Mouse (Mus musculus) limb, embryonic 12.5 days (tissue): ENCODE data around the gene C1qc. TPM values are rescaled to one million over a fixed set of nuclear protein-coding genes. Genes with fewer than 3 reads are reported as not detected.

ENCODE experiments used
- ATAC-seq: fragments of 200-750 bp; cut with Nextera tagmentation; 2 replicates; pipeline ENCODE4 v1.8.0; 2017; ENCODE audit warnings: low read depth, moderate TSS enrichment; ENCODE audit not compliant: insufficient number of reproducible peaks, insufficient read depth, low FRiP score, low TSS enrichment
- H3K27ac ChIP-seq: fragments of 300-500 bp; sonication (generic); 2 replicates; pipeline ENCODE4 v1.5.1; 2016; ENCODE audit warnings: mild to moderate bottlenecking, moderate library complexity
- H3K27me3 ChIP-seq: fragments of 300-500 bp; sonication (generic); 2 replicates; pipeline ENCODE4 v1.6.1; 2016; ENCODE audit warnings: mild to moderate bottlenecking, moderate library complexity
- H3K36me3 ChIP-seq: fragments of 300-500 bp; sonication (generic); 2 replicates; pipeline ENCODE4 v1.6.1; 2016; ENCODE audit warnings: mild to moderate bottlenecking, moderate library complexity
- H3K4me1 ChIP-seq: fragments of 300-500 bp; sonication (generic); replicated peaks from 2 replicates; pipeline ENCODE4 v1.6.1; 2016
- H3K4me2 ChIP-seq: fragments of 300-500 bp; sonication (generic); 2 replicates; pipeline ENCODE4 v1.6.1; 2016; ENCODE audit warnings: mild to moderate bottlenecking, moderate library complexity
- H3K4me3 ChIP-seq: fragments of 300-500 bp; sonication (generic); replicated peaks from 2 replicates; pipeline ENCODE4 v1.5.1; 2016; ENCODE audit warnings: mild to moderate bottlenecking
- H3K9ac ChIP-seq: fragments of 300-500 bp; sonication (generic); replicated peaks from 2 replicates; pipeline ENCODE4 v1.6.1; 2016; ENCODE audit warnings: mild to moderate bottlenecking, moderate library complexity
- H3K9me3 ChIP-seq: fragments of 300-500 bp; sonication (generic); 2 replicates; pipeline ENCODE4 v1.6.1; 2016; ENCODE audit warnings: mild to moderate bottlenecking, moderate library complexity
- WGBS: fragments of 180-500 bp; shearing (Covaris S2); methylation state at CpG from one replicate; pipeline ENCODE4 v1.1.7; 2016; 5-methylcytosine and 5-hydroxymethylcytosine counted together
- polyA plus RNA-seq: library from polyadenylated mRNA; unstranded; fragments of >200 nt; fragmentation: Nextera tagmentation; extraction: Ambion mirVana; gene quantifications from 2 replicates; pipeline ENCODE4 v1.2.1, GENCODE M21; 2016

Gene C1qc
- polyA plus RNA-seq, 1 experiment from 2014 or later: 11.9 TPM

DNA sequence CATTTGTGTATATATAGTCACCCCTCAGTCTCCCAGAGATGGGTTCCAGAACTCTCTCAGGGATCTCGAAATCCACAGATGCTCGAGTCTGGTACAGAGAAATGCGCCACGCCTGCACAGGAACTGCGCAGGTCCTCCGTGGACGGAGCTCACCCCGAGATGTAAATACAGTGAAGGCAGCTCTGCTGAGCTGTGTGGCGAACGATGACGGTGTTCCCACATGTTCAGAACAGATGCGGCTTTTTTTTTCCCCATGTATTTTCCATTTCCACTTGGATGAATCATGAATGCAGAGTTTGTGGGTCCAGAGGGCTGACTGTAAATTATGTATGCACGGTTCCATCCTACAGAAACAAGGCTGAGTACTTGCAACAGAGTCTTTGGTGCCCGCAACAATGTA, 17.9 kb downstream of the C1qc start:
- no peak for ATAC-seq
- no peaks in the 10 kb centered on the region for H3K9me3 ChIP-seq
- H3K9ac ChIP-seq: no peak overlapping the region
- no peak overlapping the region for H3K4me3 ChIP-seq
- H3K4me2 ChIP-seq: no peak overlapping the region
- H3K4me1 ChIP-seq: no peaks in the 10 kb centered on the region
- WGBS: 91% methylated on average over 14 of the region's 14 CpGs
- H3K27ac ChIP-seq: no peak overlapping the region
- H3K27me3 ChIP-seq: 0 out of 2 replicates have a peak, but pooled peaks cover 2% of the 10 kb centered on the region
- H3K36me3 ChIP-seq: no peaks in the 10 kb centered on the region

DNA sequence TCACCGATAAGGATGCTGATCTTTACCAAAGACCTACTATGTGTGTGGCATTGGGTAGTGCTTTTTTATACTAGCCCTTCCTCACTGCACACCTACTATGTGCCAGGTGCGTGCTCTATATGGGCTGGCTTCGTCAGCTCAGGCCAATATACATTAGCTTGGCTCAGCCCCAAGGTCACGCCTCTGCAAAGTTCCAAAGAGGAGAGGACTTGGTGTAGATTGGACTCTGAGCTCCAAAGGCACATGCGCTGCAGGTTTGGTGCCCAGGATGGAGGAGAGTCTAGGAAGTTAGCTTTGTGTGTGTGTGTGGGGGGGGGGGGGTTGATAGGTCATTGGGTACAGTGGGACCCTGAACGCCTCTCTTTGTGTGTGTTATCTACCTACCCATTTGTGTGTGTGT, 24.5 kb downstream of the C1qc start:
- WGBS: 76% methylated on average over 6 of the region's 6 CpGs
- H3K4me2 ChIP-seq: no peak overlapping the region
- no peak overlapping the region for H3K4me3 ChIP-seq
- H3K9ac ChIP-seq: no peak overlapping the region
- no peak overlapping the region for H3K27ac ChIP-seq
- H3K4me1 ChIP-seq: peaks cover 20% of the 10 kb centered on the region
- ATAC-seq: no peak
- H3K9me3 ChIP-seq: no peaks in the 10 kb centered on the region
- H3K36me3 ChIP-seq: no peaks in the 10 kb centered on the region
- H3K27me3 ChIP-seq: 0 out of 2 replicates have a peak, but pooled peaks cover 12% of the 10 kb centered on the region

DNA sequence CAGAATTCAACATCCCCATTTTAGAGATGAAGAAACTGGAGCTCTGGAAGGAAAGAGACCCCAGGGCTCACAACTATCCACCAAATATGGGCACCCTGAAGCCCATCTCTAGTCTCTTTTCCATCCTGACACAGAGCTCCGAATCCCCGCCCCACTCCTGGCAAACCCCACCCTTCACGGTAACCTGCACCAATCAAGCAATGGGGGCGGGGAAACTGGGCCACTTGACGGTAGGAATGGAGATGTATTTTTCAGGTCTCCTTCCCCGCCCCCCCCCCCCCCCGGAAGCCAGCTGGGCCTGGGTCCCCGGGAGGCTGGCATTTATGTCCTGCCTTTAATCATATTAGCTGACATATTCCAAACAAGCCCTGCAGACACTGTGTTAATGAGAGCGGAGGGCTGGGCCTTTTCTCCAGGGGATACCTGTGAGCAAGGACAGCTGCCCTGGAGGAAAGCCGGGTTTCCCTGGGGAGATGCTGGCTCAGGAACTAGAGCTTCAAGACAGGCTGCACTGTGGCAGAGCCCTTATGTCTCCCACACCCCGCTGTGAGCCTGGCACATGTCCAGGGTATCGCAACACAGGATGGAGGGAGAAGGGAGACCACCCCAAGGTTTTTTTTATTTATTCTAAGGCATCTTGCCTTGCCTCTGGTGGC, 25.0 kb downstream of the C1qc start:
- no peak overlapping the region for H3K9ac ChIP-seq
- peak overlapping the region; percentile 19; the same call in 1 of the 2 replicates for H3K4me2 ChIP-seq
- no peaks in the 10 kb centered on the region for H3K36me3 ChIP-seq
- no peak overlapping the region for H3K27ac ChIP-seq
- 11% methylated on average over 12 of the region's 12 CpGs for WGBS
- H3K9me3 ChIP-seq: no peaks in the 10 kb centered on the region
- ATAC-seq: no peak
- H3K4me3 ChIP-seq: no peak overlapping the region
- H3K4me1 ChIP-seq: peaks cover 20% of the 10 kb centered on the region
- H3K27me3 ChIP-seq: 0 out of 2 replicates have a peak, but pooled peaks cover 17% of the 10 kb centered on the region

DNA sequence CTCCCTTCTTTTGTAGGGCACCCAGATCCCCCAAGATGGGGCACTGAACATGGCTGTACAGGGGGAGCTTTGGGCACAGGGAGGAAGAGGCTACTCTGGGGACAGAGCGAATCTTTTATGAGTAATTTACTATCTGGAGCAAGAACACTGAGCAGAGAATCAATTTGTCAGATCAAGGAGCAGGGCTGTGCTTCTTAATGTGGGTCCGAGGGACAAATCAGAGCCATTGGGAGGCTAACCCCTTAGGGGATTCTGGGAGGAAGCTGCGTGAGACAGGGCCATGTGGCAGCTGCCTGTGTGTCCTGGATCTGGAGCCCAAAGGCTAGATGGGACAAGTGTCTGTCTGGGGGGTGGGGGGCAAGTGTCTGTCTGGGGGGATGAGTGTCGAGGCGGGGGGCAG, 27.3 kb downstream of the C1qc start:
- no peaks in the 10 kb centered on the region for H3K9me3 ChIP-seq
- H3K36me3 ChIP-seq: no peaks in the 10 kb centered on the region
- no peak overlapping the region for H3K9ac ChIP-seq
- H3K4me2 ChIP-seq: no peak overlapping the region
- H3K4me3 ChIP-seq: no peak overlapping the region
- ATAC-seq: no peak
- WGBS: 59% methylated on average over 5 of the region's 5 CpGs
- H3K27ac ChIP-seq: no peak overlapping the region
- peaks cover 28% of the 10 kb centered on the region; the same call in 1 of the 2 replicates for H3K27me3 ChIP-seq
- peaks cover 28% of the 10 kb centered on the region for H3K4me1 ChIP-seq

DNA sequence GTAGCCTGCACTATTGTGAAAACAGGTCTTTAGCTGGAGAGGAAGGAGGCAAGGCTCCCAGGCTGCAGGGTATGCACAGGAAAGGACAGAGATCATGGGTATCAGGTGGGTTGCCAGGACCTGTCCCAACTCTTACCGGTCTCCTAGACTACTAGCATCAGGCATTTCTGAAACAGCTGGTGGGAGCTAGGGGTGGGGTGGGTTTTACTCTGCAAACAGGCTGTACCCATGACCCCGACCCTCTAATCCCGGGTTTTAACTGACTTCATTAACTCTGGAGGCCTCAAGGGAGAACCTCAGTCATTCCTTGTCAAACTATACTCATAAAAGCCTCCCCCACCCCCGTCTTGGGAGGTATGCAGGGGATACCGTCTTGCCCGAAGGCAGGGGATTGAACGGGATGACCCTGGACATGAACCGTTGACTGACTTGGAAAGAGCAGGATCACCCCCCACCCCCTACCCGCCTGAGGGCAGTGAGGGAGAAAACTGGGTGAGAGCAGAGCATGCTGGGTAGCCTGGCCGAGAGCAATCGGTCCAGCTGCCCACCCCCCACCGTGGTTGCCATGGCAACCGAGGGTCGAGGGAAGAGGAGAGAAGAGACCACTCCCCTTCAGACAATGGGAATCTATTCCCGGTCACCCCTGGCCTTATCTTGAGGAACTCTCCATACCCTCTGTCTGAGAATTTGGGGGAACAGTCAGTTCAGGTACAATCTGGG, 28.0 kb downstream of the C1qc start:
- Histone ChIP-seq H3K4me1 (peaks cover 28% of the 10 kb centered on the region), H3K36me3 (no peaks in the 10 kb centered on the region), H3K27me3 (peaks cover 26% of the 10 kb centered on the region; the same call in 1 of the 2 replicates), H3K4me2 (peak overlapping the region; percentile 29), H3K9ac (no peak overlapping the region), H3K9me3 (no peaks in the 10 kb centered on the region), H3K27ac (no peak overlapping the region), H3K4me3 (no peak overlapping the region)
- WGBS: 8% methylated on average over 15 of the region's 15 CpGs
- ATAC-seq: no peak

DNA sequence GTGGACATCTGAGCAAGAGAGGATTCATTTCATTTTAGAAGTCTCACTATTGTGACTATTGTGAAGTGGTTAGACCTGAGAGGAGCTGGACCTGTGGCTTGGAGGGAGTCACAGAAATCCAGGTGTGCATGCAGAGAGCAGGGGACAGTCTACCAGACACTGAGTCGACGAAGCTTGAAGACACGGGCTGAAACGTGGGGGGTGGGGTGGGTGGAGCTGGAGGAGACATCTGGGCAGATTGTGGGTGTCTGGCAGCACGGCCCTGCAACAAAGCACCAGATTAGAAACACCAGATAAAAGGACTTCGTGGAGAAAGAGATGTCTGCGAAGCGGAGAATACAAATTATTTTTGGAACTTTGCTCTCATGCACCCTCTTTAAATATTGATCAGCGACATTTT, 29.3 kb downstream of the C1qc start:
- Histone ChIP-seq H3K27ac (no peak overlapping the region), H3K4me1 (peaks cover 28% of the 10 kb centered on the region)
- WGBS: 54% methylated on average over 9 of the region's 9 CpGs

DNA sequence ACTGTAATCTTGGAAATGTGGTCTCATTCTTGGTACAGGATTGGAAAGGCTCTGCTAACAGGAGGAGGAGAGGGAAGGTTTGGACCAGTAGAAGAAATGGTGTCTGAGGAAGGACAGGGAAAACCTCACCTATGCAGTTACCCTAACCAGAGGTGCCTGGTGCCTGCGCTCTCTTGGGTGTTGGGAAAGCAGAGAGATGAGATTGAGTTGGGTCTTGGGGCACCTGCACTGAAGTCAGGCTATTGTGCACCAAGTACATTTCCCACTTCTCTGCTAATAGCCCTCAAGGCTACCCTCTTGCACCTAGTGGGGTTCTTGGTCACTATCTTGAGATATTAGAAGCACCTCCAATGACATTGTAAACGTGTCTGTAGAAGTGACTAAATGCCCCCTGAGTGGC, 30.5 kb downstream of the C1qc start:
- Histone ChIP-seq H3K27ac (no peak overlapping the region), H3K4me3 (no peak overlapping the region), H3K4me1 (peaks cover 21% of the 10 kb centered on the region), H3K9me3 (no peaks in the 10 kb centered on the region), H3K9ac (no peak overlapping the region), H3K27me3 (peaks cover 22% of the 10 kb centered on the region; the same call in 1 of the 2 replicates), H3K4me2 (no peak overlapping the region), H3K36me3 (no peaks in the 10 kb centered on the region)
- no peak for ATAC-seq
- WGBS: 73% methylated on average over 2 of the region's 2 CpGs

More for the DNA sequence above, 29.3 kb downstream of the C1qc start:
- H3K4me3 ChIP-seq: no peak overlapping the region
- no peak overlapping the region for H3K9ac ChIP-seq
- H3K27me3 ChIP-seq: peaks cover 22% of the 10 kb centered on the region; the same call in 1 of the 2 replicates
- H3K4me2 ChIP-seq: no peak overlapping the region
- H3K36me3 ChIP-seq: no peaks in the 10 kb centered on the region
- no peaks in the 10 kb centered on the region for H3K9me3 ChIP-seq
- no peak for ATAC-seq

DNA sequence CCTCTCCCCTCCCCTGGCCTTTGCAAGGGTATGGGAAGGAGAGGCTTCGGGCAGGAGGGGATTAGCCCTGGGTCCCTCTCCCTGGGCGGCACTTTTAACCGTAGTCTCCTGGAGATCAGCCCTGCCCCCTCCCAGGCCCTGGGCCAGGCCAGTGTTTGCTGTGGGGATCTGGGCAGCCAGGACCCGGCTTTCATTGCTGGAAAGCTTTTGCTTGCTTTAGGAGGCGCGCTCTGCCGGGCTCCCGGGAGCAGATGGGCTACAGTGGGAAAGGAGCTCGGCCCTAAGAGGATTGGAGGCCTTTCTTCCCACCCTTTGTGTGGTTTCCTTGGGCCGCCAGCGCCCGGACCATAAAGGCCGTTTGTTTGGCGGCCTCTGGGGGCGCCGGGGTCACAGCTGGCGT, 31.1 kb downstream of the C1qc start:
- Histone ChIP-seq H3K4me1 (peaks cover 21% of the 10 kb centered on the region), H3K4me2 (no peak overlapping the region), H3K9ac (no peak overlapping the region), H3K9me3 (no peaks in the 10 kb centered on the region), H3K27ac (no peak overlapping the region), H3K27me3 (peaks cover 22% of the 10 kb centered on the region; the same call in 1 of the 2 replicates), H3K4me3 (no peak overlapping the region), H3K36me3 (no peaks in the 10 kb centered on the region)
- ATAC-seq: no peak
- WGBS: 8% methylated on average over 17 of the region's 17 CpGs

DNA sequence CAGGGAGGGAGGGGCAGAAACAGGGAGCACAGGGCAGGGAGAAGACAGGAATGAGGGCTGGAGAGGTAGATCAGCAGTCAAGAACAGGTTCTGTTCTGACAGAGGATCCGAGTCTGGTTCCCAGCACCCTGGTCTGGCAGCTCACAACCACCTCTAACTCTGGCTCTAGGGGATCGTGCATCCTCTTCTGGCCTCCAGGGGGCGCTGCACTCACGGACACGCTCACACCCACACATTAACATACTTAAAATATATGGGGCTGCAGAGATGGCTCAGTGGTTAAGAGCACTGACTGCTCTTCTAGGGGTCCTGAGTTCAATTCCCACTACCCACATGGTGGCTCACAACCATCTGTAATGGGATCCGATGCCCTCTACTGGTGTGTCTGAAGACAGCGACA, 32.8 kb downstream of the C1qc start:
- peaks cover 22% of the 10 kb centered on the region; the same call in 1 of the 2 replicates for H3K27me3 ChIP-seq
- no peak for ATAC-seq
- H3K4me2 ChIP-seq: no peak overlapping the region
- WGBS: 85% methylated on average over 7 of the region's 7 CpGs
- H3K4me3 ChIP-seq: no peak overlapping the region
- H3K9ac ChIP-seq: no peak overlapping the region
- H3K27ac ChIP-seq: no peak overlapping the region
- no peaks in the 10 kb centered on the region for H3K9me3 ChIP-seq
- no peaks in the 10 kb centered on the region for H3K36me3 ChIP-seq
- H3K4me1 ChIP-seq: peaks cover 15% of the 10 kb centered on the region

DNA sequence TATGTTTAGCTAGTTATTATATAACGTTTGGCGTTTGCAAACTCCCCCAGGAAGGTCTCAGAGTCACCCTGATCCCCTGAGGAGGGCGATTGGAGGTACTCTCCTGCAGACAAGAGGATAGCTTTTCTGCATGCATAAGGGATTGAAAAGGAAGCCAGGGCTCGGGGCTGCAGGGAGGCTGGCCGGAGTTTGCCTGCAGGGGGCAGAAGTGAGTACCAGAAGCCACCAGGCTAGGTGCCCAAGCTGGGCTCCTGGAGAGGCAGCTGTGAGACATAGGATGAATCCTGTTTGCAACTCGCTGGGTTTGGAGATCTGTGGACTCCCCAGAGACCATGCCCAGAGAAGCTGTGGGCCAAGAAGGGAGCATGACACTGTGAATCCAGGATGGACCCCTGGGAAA, 37.8 kb downstream of the C1qc start:
- no peak overlapping the region for H3K4me2 ChIP-seq
- 36% methylated on average over 6 of the region's 6 CpGs for WGBS
- H3K9me3 ChIP-seq: no peaks in the 10 kb centered on the region
- ATAC-seq: no peak
- no peak overlapping the region for H3K4me3 ChIP-seq
- H3K27ac ChIP-seq: no peak overlapping the region
- peaks cover 6% of the 10 kb centered on the region; the same call in 1 of the 2 replicates for H3K27me3 ChIP-seq
- H3K4me1 ChIP-seq: no peaks in the 10 kb centered on the region; the same call in 1 of the 2 replicates
- H3K9ac ChIP-seq: no peak overlapping the region
- H3K36me3 ChIP-seq: no peaks in the 10 kb centered on the region

DNA sequence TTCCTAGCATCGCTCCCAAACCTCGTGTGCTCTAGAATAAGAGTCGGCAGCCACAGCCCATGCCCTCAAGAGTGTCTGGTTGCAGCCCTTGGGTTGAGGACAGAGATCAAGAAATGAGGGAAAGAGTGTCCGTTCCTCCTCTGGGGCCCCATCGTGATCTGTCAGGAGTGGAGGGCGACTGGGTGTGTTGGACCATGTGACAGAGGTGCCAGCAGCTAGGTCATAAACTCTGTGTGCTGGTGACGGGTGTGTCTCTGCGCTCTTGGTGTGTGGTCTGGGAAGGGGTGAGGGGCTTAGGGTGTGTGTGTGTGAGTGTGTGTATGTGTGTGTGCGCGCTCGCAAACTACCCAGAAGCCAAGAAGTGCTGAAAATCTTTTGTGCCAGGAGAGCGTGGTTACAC, 39.9 kb downstream of the C1qc start:
- 59% methylated on average over 12 of the region's 12 CpGs for WGBS
- H3K4me1 ChIP-seq: no peaks in the 10 kb centered on the region; the same call in 1 of the 2 replicates
- H3K27ac ChIP-seq: no peak overlapping the region
- no peak overlapping the region for H3K4me3 ChIP-seq
- no peaks in the 10 kb centered on the region for H3K9me3 ChIP-seq
- no peaks in the 10 kb centered on the region for H3K36me3 ChIP-seq
- peaks cover 16% of the 10 kb centered on the region for H3K27me3 ChIP-seq
- ATAC-seq: no peak
- H3K4me2 ChIP-seq: no peak overlapping the region
- H3K9ac ChIP-seq: no peak overlapping the region
